Mouse (Mus musculus): ENCODE data around the gene Dnah8. TPM values are rescaled to one million over a fixed set of nuclear protein-coding genes. Genes with fewer than 3 reads are reported as not detected.

The Dnah8 gene
- polyA plus RNA-seq, 1 experiment from 2014 or later, result 2.4 TPM

- Histone ChIP-seq H3K4me3 (ENCODE audit: control insufficient read depth in 1 of 2, insufficient read depth in 1 of 2, low read depth in 1 of 2, low read length in 2 of 2) (no peak overlapping the region), H3K4me1 (ENCODE audit: control insufficient read depth in 2 of 2, insufficient read depth in 2 of 2, low read length in 2 of 2) (no peaks in the 10 kb centered on the region), H3K36me3 (ENCODE audit: control insufficient read depth, insufficient read depth, low read length) (no peaks in the 10 kb centered on the region), H3K27me3 (ENCODE audit: control insufficient read depth, insufficient read depth, low read length) (no peaks in the 10 kb centered on the region), H3K9ac (ENCODE audit: low read length) (no peak overlapping the region), H3K27ac (replicated peaks in 1 of 2; ENCODE audit: control insufficient read depth in 1 of 2, insufficient read depth in 1 of 2, low read depth in 2 of 2, low read length in 2 of 2) (no peak overlapping the region), H3K9me3 (ENCODE audit: control insufficient read depth, low read length) (no peaks in the 10 kb centered on the region), H3K4me2 (ENCODE audit: low read length) (no peak overlapping the region)
- ATAC-seq (ENCODE audit: insufficient number of reproducible peaks, insufficient read depth, low FRiP score, low read depth), result no peak
- 93% methylated on average over 2 of the region's 2 CpGs for WGBS
Observed at GRCm38 (mm10) chr17:30735454-30735853, 111.3 kb downstream of the Dnah8 start.

GRCm38 (mm10) chr17:30737797-30738196 lies 113.6 kb downstream of the Dnah8 start:
- Histone ChIP-seq H3K36me3 (ENCODE audit: control insufficient read depth, insufficient read depth, low read length) (no peaks in the 10 kb centered on the region), H3K9ac (ENCODE audit: low read length) (no peak overlapping the region), H3K27me3 (ENCODE audit: control insufficient read depth, insufficient read depth, low read length) (no peaks in the 10 kb centered on the region), H3K4me3 (ENCODE audit: control insufficient read depth in 1 of 2, insufficient read depth in 1 of 2, low read depth in 1 of 2, low read length in 2 of 2) (no peak overlapping the region), H3K27ac (replicated peaks in 1 of 2; ENCODE audit: control insufficient read depth in 1 of 2, insufficient read depth in 1 of 2, low read depth in 2 of 2, low read length in 2 of 2) (no peak overlapping the region), H3K4me2 (ENCODE audit: low read length) (no peak overlapping the region), H3K4me1 (ENCODE audit: control insufficient read depth in 2 of 2, insufficient read depth in 2 of 2, low read length in 2 of 2) (no peaks in the 10 kb centered on the region), H3K9me3 (ENCODE audit: control insufficient read depth, low read length) (no peaks in the 10 kb centered on the region)
- 50% methylated on average over 6 of the region's 6 CpGs for WGBS
- ATAC-seq (ENCODE audit: insufficient number of reproducible peaks, insufficient read depth, low FRiP score, low read depth), result no peak

- Histone ChIP-seq H3K4me1 (ENCODE audit: control insufficient read depth in 2 of 2, insufficient read depth in 2 of 2, low read length in 2 of 2) (no peaks in the 10 kb centered on the region), H3K4me3 (ENCODE audit: control insufficient read depth in 1 of 2, insufficient read depth in 1 of 2, low read depth in 1 of 2, low read length in 2 of 2) (no peak overlapping the region), H3K27ac (replicated peaks in 1 of 2; ENCODE audit: control insufficient read depth in 1 of 2, insufficient read depth in 1 of 2, low read depth in 2 of 2, low read length in 2 of 2) (no peak overlapping the region), H3K36me3 (ENCODE audit: control insufficient read depth, insufficient read depth, low read length) (no peaks in the 10 kb centered on the region), H3K27me3 (ENCODE audit: control insufficient read depth, insufficient read depth, low read length) (no peaks in the 10 kb centered on the region), H3K4me2 (ENCODE audit: low read length) (no peak overlapping the region), H3K9ac (ENCODE audit: low read length) (no peak overlapping the region), H3K9me3 (ENCODE audit: control insufficient read depth, low read length) (no peaks in the 10 kb centered on the region)
- WGBS, result 88% methylated on average over 3 of the region's 3 CpGs
- ATAC-seq (ENCODE audit: insufficient number of reproducible peaks, insufficient read depth, low FRiP score, low read depth), result no peak
Observed at GRCm38 (mm10) chr17:30739769-30740168, 115.6 kb downstream of the Dnah8 start.

- Histone ChIP-seq H3K4me3 (ENCODE audit: control insufficient read depth in 1 of 2, insufficient read depth in 1 of 2, low read depth in 1 of 2, low read length in 2 of 2) (no peak overlapping the region), H3K4me1 (ENCODE audit: control insufficient read depth in 2 of 2, insufficient read depth in 2 of 2, low read length in 2 of 2) (no peaks in the 10 kb centered on the region), H3K9ac (ENCODE audit: low read length) (no peak overlapping the region), H3K27ac (replicated peaks in 1 of 2; ENCODE audit: control insufficient read depth in 1 of 2, insufficient read depth in 1 of 2, low read depth in 2 of 2, low read length in 2 of 2) (no peak overlapping the region), H3K27me3 (ENCODE audit: control insufficient read depth, insufficient read depth, low read length) (no peaks in the 10 kb centered on the region), H3K4me2 (ENCODE audit: low read length) (no peak overlapping the region), H3K36me3 (ENCODE audit: control insufficient read depth, insufficient read depth, low read length) (no peaks in the 10 kb centered on the region), H3K9me3 (ENCODE audit: control insufficient read depth, low read length) (no peaks in the 10 kb centered on the region)
- 69% methylated on average over 3 of the region's 3 CpGs for WGBS
- ATAC-seq (ENCODE audit: insufficient number of reproducible peaks, insufficient read depth, low FRiP score, low read depth), result no peak
Observed at GRCm38 (mm10) chr17:30743947-30744346, 119.8 kb downstream of the Dnah8 start.

- Histone ChIP-seq H3K27ac (replicated peaks in 1 of 2; ENCODE audit: control insufficient read depth in 1 of 2, insufficient read depth in 1 of 2, low read depth in 2 of 2, low read length in 2 of 2) (no peak overlapping the region), H3K9ac (ENCODE audit: low read length) (no peak overlapping the region), H3K36me3 (ENCODE audit: control insufficient read depth, insufficient read depth, low read length) (no peaks in the 10 kb centered on the region), H3K27me3 (ENCODE audit: control insufficient read depth, insufficient read depth, low read length) (no peaks in the 10 kb centered on the region), H3K4me1 (ENCODE audit: control insufficient read depth in 2 of 2, insufficient read depth in 2 of 2, low read length in 2 of 2) (no peaks in the 10 kb centered on the region), H3K4me2 (ENCODE audit: low read length) (no peak overlapping the region), H3K4me3 (ENCODE audit: control insufficient read depth in 1 of 2, insufficient read depth in 1 of 2, low read depth in 1 of 2, low read length in 2 of 2) (no peak overlapping the region), H3K9me3 (ENCODE audit: control insufficient read depth, low read length) (no peaks in the 10 kb centered on the region)
- WGBS, result 60% methylated on average over 29 of the region's 29 CpGs
- ATAC-seq (ENCODE audit: insufficient number of reproducible peaks, insufficient read depth, low FRiP score, low read depth), result no peak
Observed at GRCm38 (mm10) chr17:30746056-30747024, 122.2 kb downstream of the Dnah8 start.

- WGBS, result 82% methylated on average over 12 of the region's 12 CpGs
- ATAC-seq (ENCODE audit: insufficient number of reproducible peaks, insufficient read depth, low FRiP score, low read depth), result no peak
Observed at GRCm38 (mm10) chr17:30749391-30749790, 125.2 kb downstream of the Dnah8 start.

GRCm38 (mm10) chr17:30750269-30750668 lies 126.1 kb downstream of the Dnah8 start:
- no peak overlapping the region for H3K9ac ChIP-seq (ENCODE audit: low read length)
- no peaks in the 10 kb centered on the region for H3K9me3 ChIP-seq (ENCODE audit: control insufficient read depth, low read length)
- no peak overlapping the region for H3K4me2 ChIP-seq (ENCODE audit: low read length)
- H3K27me3 ChIP-seq (ENCODE audit: control insufficient read depth, insufficient read depth, low read length), result no peaks in the 10 kb centered on the region
- no peaks in the 10 kb centered on the region for H3K36me3 ChIP-seq (ENCODE audit: control insufficient read depth, insufficient read depth, low read length)
- ATAC-seq (ENCODE audit: insufficient number of reproducible peaks, insufficient read depth, low FRiP score, low read depth), result no peak
- WGBS, result 42% methylated on average over 6 of the region's 6 CpGs
- no peaks in the 10 kb centered on the region for H3K4me1 ChIP-seq (ENCODE audit: control insufficient read depth in 2 of 2, insufficient read depth in 2 of 2, low read length in 2 of 2)
- H3K27ac ChIP-seq (replicated peaks in 1 of 2; ENCODE audit: control insufficient read depth in 1 of 2, insufficient read depth in 1 of 2, low read depth in 2 of 2, low read length in 2 of 2), result no peak overlapping the region
- no peak overlapping the region for H3K4me3 ChIP-seq (ENCODE audit: control insufficient read depth in 1 of 2, insufficient read depth in 1 of 2, low read depth in 1 of 2, low read length in 2 of 2)

More at GRCm38 (mm10) chr17:30749391-30749790, 125.2 kb downstream of the Dnah8 start:
- Histone ChIP-seq H3K4me2 (ENCODE audit: low read length) (no peak overlapping the region), H3K36me3 (ENCODE audit: control insufficient read depth, insufficient read depth, low read length) (no peaks in the 10 kb centered on the region), H3K4me1 (ENCODE audit: control insufficient read depth in 2 of 2, insufficient read depth in 2 of 2, low read length in 2 of 2) (no peaks in the 10 kb centered on the region), H3K4me3 (ENCODE audit: control insufficient read depth in 1 of 2, insufficient read depth in 1 of 2, low read depth in 1 of 2, low read length in 2 of 2) (no peak overlapping the region), H3K27me3 (ENCODE audit: control insufficient read depth, insufficient read depth, low read length) (no peaks in the 10 kb centered on the region), H3K9ac (ENCODE audit: low read length) (no peak overlapping the region), H3K9me3 (ENCODE audit: control insufficient read depth, low read length) (no peaks in the 10 kb centered on the region), H3K27ac (replicated peaks in 1 of 2; ENCODE audit: control insufficient read depth in 1 of 2, insufficient read depth in 1 of 2, low read depth in 2 of 2, low read length in 2 of 2) (no peak overlapping the region)
